Mouse (Mus musculus) lung, postnatal 0 days (tissue): Measurements from ENCODE around the gene Kifap3. TPM values are rescaled to one million over a fixed set of nuclear protein-coding genes. Genes with fewer than 3 reads are reported as not detected.

Experiments used
- ATAC-seq: fragments of 200-750 bp; cut with Nextera tagmentation; 2 replicates; pipeline ENCODE4 v1.8.0; 2017; ENCODE audit warnings: moderate library complexity
- DNase-seq: peaks from one replicate; pipeline ENCODE4 v3.0.0-alpha.2; 2016; ENCODE audit warnings: low spot score
- H3K27ac ChIP-seq: fragments of 300-500 bp; sonication (generic); 2 replicates; pipeline ENCODE4 v1.5.1; 2014; ENCODE audit warnings: antibody characterized with exemption, mild to moderate bottlenecking, low read length, mixed read lengths
- H3K27me3 ChIP-seq: fragments of 300-500 bp; sonication (generic); replicated peaks from 2 replicates; pipeline ENCODE4 v1.6.1; 2014; ENCODE audit warnings: low read length, mixed read lengths; ENCODE audit not compliant: insufficient read depth
- H3K36me3 ChIP-seq: fragments of 300-500 bp; sonication (generic); 2 replicates; pipeline ENCODE4 v1.6.1; 2014; ENCODE audit warnings: low read length, mixed read lengths; ENCODE audit not compliant: insufficient read depth
- H3K4me1 ChIP-seq: fragments of 300-500 bp; sonication (generic); 2 replicates; pipeline ENCODE4 v1.6.1; 2014; ENCODE audit warnings: antibody characterized with exemption, low read depth, low read length, mixed read lengths; ENCODE audit not compliant: insufficient read depth
- H3K4me2 ChIP-seq: fragments of 300-500 bp; sonication (generic); replicated peaks from 2 replicates; pipeline ENCODE4 v1.6.1; 2014; ENCODE audit warnings: low read depth, mild to moderate bottlenecking, low read length, moderate library complexity, mixed read lengths
- H3K4me3 ChIP-seq: fragments of 300-500 bp; sonication (generic); 2 replicates; pipeline ENCODE4 v1.5.1; 2014; ENCODE audit warnings: low read depth, low read length
- H3K9ac ChIP-seq: fragments of 300-500 bp; sonication (generic); replicated peaks from 2 replicates; pipeline ENCODE4 v1.6.1; 2014; ENCODE audit warnings: low read depth, mild to moderate bottlenecking
- H3K9me3 ChIP-seq: fragments of 300-500 bp; sonication (generic); 2 replicates; pipeline ENCODE4 v1.6.1; 2016; ENCODE audit warnings: low read length, mixed read lengths
- CTCF ChIP-seq: IDR thresholded peaks from 2 replicates; pipeline ENCODE4 v1.5.1; 2016; ENCODE audit warnings: antibody characterized with exemption, mild to moderate bottlenecking
- EP300 ChIP-seq: IDR thresholded peaks from 2 replicates; pipeline ENCODE4 v1.6.1; 2016; ENCODE audit warnings: antibody characterized with exemption, mild to moderate bottlenecking, control low read depth
- WGBS: fragments of 180-500 bp; shearing (Covaris S2); extraction: QIAGEN DNeasy Blood & Tissue Kit; methylation state at CpG from one replicate; pipeline ENCODE4 v1.1.7; 2014; 5-methylcytosine and 5-hydroxymethylcytosine counted together
- polyA plus RNA-seq: library from polyadenylated mRNA; unstranded; fragments of >200 nt; fragmentation: Nextera tagmentation; extraction: Ambion mirVana; gene quantifications from 2 replicates; pipeline ENCODE4 v1.2.1, GENCODE M21; 2015

The Kifap3 gene
- polyA plus RNA-seq, 1 experiment from 2014 or later, result 15.3 TPM

DNA sequence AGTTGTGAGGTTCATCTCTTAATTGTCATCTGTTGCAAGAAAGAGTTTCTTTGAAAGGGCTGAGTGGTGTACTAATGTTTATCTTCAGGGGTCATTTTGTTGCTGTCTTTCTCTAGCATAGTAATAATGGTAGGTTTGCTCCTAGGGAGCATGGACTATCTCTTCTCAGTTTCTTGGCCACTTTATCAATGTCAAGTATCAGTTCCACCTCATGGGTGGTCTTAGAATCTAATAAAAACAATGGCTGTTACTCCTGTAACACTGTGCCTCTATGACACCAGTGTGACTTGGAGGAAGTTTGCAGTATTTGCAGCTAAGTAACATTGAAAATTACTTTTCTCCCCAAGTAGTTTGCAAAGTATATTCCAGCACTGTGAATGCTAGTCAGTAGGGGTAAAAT is 110.2 kb downstream of the Kifap3 start:
- Histone ChIP-seq H3K9me3 (no peaks in the 10 kb centered on the region), H3K4me1 (no peaks in the 10 kb centered on the region), H3K4me3 (no peak overlapping the region), H3K9ac (no peak overlapping the region), H3K27ac (no peak overlapping the region), H3K36me3 (no peaks in the 10 kb centered on the region), H3K4me2 (no peak overlapping the region), H3K27me3 (no peaks in the 10 kb centered on the region)
- DNase-seq (no peak), ATAC-seq (no peak)
- TF ChIP-seq CTCF, result no peak
- no peak for TF ChIP-seq EP300

DNA sequence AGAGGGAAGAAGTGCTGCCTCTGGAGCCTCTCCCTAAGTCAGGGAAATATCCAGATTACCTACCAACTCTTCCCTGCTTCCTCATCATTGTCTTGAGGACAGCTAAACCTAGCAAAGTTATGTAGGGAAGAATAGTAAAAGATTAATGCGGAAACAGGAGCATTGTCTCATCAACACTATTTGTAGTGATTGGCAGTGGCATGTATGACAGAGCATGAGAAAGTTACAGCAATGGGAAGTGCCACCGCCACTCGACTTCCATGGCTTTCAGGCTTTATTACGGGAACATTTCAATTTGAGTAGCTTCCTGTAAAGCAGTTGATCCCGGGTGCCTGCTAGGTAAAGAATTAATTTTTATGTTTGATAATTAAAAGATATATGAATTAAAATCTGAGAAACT is 113.9 kb downstream of the Kifap3 start:
- Histone ChIP-seq H3K9ac (no peak overlapping the region), H3K36me3 (no peaks in the 10 kb centered on the region), H3K27me3 (no peaks in the 10 kb centered on the region), H3K27ac (no peak overlapping the region), H3K4me1 (no peaks in the 10 kb centered on the region), H3K4me3 (no peak overlapping the region), H3K9me3 (no peaks in the 10 kb centered on the region), H3K4me2 (no peak overlapping the region)
- DNase-seq, result no peak
- no peak for ATAC-seq
- TF ChIP-seq EP300 (no peak), CTCF (no peak)
- 92% methylated on average over 5 of the region's 5 CpGs for WGBS

DNA sequence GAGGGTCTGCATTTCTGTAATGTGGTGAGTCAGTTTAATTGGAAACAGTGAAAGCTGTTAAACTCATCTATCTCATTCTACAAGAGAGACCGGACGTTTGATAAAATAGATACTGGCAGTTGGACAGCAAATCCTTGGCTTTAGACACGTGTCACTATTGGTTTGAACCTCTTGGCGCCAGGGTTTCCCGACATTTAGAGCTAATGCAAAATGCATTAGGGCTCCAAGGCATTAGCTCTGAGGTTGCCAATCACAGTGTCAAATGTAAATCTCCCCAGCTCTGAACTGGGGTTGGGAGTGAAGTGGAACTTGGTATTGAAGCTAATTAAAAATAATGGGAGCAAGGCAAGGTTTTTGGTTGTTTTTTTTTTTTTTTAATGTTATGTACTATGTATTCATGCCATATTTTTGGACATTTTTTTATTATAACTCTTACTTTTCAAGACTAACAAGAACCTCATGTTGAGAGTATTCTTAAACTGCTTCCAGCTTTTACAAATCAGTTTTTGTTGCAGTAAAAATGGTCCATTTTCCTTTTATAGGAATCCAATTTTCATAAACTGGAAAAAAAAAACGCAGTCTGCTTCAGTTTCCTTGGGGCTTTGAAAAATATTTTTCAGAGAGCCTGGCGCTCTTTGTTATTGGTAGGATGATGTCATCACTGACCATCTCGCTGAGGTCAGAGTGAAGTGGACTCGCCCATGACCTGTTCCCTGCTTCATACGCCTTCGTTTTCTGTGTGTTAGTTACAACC is 114.6 kb downstream of the Kifap3 start:
- no peak for DNase-seq

DNA sequence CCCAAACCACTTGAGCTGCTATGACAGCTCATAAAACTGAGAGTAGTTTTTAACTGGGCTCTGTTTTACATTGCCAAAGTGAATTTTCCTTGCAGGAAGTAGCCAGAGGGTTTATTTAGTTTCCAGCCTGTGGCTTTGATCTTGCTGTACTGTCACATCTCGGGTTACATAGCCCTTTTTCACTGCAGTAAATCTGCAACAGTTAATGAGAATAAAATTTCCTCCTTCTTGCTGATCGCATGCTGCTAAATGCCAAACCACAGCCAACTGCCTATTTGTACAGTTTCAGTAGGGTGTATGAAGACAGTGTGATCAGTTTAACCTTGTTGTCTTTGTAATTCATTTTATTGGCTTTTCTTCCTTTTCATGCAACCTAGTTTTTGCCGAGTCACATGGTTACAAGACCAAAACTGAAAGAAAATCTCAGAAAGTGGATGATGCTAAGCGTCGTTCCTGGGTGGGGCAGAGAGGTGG is 118.9 kb downstream of the Kifap3 start:
- no peaks in the 10 kb centered on the region for H3K4me1 ChIP-seq
- no peaks in the 10 kb centered on the region for H3K27me3 ChIP-seq
- no peak overlapping the region for H3K4me3 ChIP-seq
- no peak for ATAC-seq
- H3K36me3 ChIP-seq, result no peaks in the 10 kb centered on the region
- DNase-seq, result no peak
- no peak overlapping the region for H3K27ac ChIP-seq
- no peaks in the 10 kb centered on the region for H3K9me3 ChIP-seq
- 38% methylated on average over 5 of the region's 5 CpGs for WGBS
- TF ChIP-seq EP300, result no peak
- no peak for TF ChIP-seq CTCF
- H3K4me2 ChIP-seq, result no peak overlapping the region
- H3K9ac ChIP-seq, result no peak overlapping the region

More for the DNA sequence above, 114.6 kb downstream of the Kifap3 start:
- H3K27ac ChIP-seq, result no peak overlapping the region
- TF ChIP-seq CTCF (no peak), EP300 (no peak)
- no peaks in the 10 kb centered on the region for H3K9me3 ChIP-seq
- no peak overlapping the region for H3K9ac ChIP-seq
- H3K4me3 ChIP-seq, result no peak overlapping the region
- H3K4me2 ChIP-seq, result no peak overlapping the region
- no peaks in the 10 kb centered on the region for H3K4me1 ChIP-seq
- no peaks in the 10 kb centered on the region for H3K36me3 ChIP-seq
- 72% methylated on average over 11 of the region's 11 CpGs for WGBS
- no peak for ATAC-seq
- H3K27me3 ChIP-seq, result no peaks in the 10 kb centered on the region

DNA sequence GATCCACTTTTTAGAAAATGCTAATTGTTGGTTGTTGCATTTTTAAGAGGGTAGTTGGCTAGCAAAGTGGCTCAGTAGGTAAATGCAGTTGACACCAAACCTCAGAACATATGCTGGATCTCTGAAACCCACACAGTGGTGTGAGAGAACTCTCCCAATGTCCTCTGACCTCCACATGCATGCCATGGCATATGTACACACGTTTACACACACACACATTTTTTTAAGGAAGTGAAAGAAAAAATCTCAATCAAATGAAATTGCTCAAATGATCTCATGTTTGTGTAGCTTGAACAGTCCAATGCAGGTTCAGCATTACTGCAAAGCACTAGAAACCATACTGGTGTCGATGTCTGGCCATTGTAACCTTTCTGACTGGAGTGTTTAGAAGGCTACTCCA is 120.2 kb downstream of the Kifap3 start:
- DNase-seq (no peak), ATAC-seq (no peak)
- no peaks in the 10 kb centered on the region for H3K27me3 ChIP-seq
- H3K9me3 ChIP-seq, result no peaks in the 10 kb centered on the region
- no peak overlapping the region for H3K27ac ChIP-seq
- no peak overlapping the region for H3K9ac ChIP-seq
- H3K4me2 ChIP-seq, result no peak overlapping the region
- 87% methylated on average over 2 of the region's 2 CpGs for WGBS
- no peaks in the 10 kb centered on the region for H3K36me3 ChIP-seq
- no peak overlapping the region for H3K4me3 ChIP-seq
- TF ChIP-seq EP300 (no peak), CTCF (no peak)
- H3K4me1 ChIP-seq, result no peaks in the 10 kb centered on the region

DNA sequence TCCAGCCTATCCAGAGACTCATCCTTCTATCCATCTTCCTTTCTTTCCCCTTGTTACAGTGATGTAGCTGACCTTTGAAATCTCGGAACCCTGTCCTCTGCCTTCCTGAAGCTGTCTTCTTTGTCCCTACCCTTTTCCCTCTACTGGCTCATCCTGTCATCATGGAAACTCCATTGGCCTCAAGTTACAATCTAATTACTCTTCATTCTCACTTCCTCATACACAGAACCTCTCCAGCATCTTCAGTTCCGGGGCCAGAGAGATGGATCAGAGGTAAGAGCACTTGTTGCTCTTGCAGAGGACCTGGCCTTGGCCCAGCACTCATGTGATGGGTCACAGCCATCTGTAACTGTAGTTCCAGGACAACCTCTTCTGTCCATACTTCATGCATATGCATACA is 120.8 kb downstream of the Kifap3 start:
- no peak overlapping the region for H3K4me3 ChIP-seq
- H3K9ac ChIP-seq, result no peak overlapping the region
- no peaks in the 10 kb centered on the region for H3K36me3 ChIP-seq
- H3K4me1 ChIP-seq, result no peaks in the 10 kb centered on the region
- no peak for ATAC-seq
- TF ChIP-seq EP300 (no peak), CTCF (no peak)
- no peak for DNase-seq
- H3K4me2 ChIP-seq, result no peak overlapping the region
- H3K9me3 ChIP-seq, result no peaks in the 10 kb centered on the region
- WGBS, result 79% methylated on average over 2 of the region's 2 CpGs
- H3K27me3 ChIP-seq, result no peaks in the 10 kb centered on the region
- no peak overlapping the region for H3K27ac ChIP-seq
